Mouse (Mus musculus) stomach, postnatal 0 days (tissue): ENCODE data around the gene Pigu.

ENCODE experiments used
- CTCF ChIP-seq: IDR thresholded peaks from 2 replicates; pipeline ENCODE4 v1.5.1; 2016; ENCODE audit warnings: antibody characterized with exemption, low read depth, mild to moderate bottlenecking, moderate library complexity
- EP300 ChIP-seq: optimal IDR thresholded peaks from 2 replicates; pipeline ENCODE3; 2016; ENCODE audit warnings: antibody characterized with exemption

- TF ChIP-seq CTCF = no peak
- TF ChIP-seq EP300 = no peak
Measured at GRCm38 (mm10) chr2:155273603-155274002, 83.6 kb downstream of the Pigu start.
